Mouse (Mus musculus) embryo, embryonic 11.5 days (tissue): ENCODE results near the gene Fxyd7.

Experiments used
- DNase-seq: peaks from one replicate; pipeline ENCODE4 v3.0.0-alpha.2; 2012; ENCODE audit warnings: low read depth, low spot score

The Fxyd7 gene

GRCm38 (mm10) chr7:31076492-31076891 lies 25.2 kb upstream of the Fxyd7 start, which contains the start of gene Fxyd3:
Gene Fxyd3 (minus strand): TSS chr7:31076704.
- DNase-seq: no peak

- DNase-seq: no peak
These were observed 23.4 kb upstream of the Fxyd7 start for GRCm38 (mm10) chr7:31074713-31075069.

DNA sequence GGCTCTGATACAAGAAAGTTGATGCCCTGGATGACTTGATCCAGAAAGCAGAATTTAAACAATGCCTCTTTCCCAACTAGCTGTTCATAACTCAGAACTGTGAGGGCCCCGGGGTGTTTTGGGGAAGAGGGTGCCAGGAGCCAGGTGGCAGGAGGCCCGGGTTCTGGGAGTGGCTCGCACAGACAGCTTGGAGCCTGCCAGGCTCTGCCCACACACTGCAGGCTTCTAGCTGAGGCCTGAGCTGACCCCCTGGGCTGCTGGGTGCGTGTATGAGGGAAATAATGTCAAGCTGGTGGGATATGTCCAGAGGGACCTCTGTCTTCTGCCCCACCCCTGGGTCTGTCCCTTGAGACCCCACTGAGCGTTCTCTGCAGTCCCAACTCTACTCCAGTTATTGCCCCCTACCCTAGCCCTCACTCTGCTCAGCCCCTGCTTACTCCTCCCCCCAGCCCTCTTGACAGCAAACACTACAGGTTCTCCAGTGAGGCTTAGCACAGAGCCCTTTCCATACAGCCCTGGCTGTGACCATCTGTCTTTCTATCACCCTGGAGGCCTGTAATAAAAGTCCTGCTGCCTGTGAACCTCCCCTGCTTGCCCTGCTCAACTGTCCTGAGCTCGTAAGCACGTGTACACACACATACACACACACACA lies 22.9 kb upstream of the Fxyd7 start:
- no peak for DNase-seq

DNA sequence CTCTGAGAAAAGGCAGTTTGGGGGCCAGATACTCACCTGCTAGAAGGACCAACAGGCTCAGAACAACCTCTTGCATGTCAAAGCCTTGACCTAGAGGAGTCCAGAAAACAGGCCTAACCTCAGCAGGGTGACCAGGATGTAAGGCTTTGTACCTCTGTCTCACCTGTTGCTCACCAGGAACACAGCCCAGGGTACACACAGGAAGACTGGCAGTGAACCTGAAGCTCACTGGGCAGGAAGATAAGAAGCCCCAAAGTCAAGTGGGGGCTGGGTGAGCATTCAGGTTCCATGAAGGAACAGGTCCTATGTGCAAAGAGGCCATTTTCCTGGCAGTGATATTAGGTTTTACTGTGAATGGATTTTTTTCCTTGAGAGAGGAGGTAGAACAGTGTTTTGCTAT lies 22.3 kb upstream of the Fxyd7 start:
- DNase-seq: no peak

DNA sequence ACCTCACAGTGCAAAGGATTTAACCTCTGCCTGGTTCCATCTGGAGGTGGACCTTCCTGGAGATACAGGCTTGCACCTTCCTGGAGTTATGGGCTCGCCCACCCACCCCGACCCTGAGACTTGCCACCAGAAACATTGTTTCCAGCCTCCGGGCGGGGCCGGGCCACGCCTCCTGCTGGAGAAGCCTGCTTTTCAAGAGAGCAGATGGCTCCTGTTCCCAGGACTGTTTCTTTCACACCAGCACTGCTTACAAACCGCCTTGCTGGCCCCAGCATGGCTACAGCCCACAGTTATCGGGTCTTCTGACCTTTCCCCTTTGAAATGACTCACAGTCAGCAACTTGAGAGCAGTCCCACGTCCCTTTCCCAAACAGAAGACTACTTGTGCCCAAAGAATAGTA lies 21.1 kb upstream of the Fxyd7 start:
- no peak for DNase-seq

DNA sequence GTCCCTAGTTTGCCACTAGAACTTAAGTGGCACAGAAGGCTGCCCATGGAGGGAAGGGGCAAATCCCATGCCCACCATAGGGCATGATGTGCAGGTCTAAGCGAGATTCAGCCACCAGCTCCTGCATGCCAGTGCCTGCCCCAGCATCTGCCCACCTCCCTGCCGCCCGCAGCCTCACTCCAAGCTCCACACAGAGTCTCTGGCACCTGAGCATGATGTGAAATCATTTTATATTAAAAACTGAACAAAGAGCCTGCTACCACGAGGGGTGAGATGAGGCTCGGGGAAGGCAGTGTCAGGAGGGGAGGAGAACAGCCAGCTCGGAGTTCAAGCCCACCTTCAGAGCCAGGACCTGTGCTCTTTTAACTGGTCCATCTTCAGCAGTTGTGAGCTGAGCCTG lies 19.1 kb upstream of the Fxyd7 start:
- no peak for DNase-seq

DNA sequence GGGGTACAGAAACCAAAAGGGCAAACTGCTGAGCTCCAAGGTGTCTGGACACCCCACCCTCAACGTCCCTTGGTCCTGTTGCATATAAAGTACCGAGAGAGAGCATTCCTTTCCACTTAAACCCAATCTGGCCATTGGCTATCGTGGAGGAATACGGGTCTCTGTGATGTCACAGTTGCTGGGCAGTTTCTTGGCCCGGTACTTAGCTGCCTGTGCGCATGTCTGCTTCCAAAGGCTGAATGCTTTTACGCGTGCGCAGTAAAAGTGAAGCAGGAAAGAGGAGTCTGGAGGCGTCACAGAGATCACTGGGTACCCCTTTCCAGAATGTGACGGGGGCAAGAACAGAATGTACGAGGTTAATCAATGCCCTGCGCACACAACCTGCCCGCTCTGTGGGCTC lies 18.2 kb upstream of the Fxyd7 start:
- DNase-seq: no peak

- DNase-seq: no peak
These were observed 16.6 kb upstream of the Fxyd7 start for GRCm38 (mm10) chr7:31067836-31068235.

DNA sequence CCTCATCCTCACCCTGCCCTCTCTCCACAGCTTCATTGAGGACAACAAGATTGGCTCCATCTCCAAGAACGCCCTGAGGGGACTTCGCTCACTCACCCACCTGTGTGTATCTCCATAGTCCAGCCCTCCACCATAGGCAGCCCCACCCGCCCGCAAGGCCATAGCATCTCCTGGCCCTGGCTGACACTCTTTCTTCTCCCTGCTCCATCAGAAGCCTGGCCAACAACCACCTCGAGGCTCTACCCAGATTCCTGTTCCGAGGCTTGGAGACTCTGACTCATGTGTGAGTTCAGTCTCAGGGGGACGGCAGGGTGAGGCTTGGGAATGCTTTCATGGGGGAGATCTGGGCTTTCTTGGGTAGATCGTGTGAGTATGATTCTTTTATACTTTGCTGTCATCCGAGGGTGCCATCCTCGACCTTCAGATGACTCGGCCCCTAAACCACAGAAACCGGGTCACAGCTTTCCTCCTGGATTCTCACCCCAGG lies 11.8 kb upstream of the Fxyd7 start:
- no peak for DNase-seq

DNA sequence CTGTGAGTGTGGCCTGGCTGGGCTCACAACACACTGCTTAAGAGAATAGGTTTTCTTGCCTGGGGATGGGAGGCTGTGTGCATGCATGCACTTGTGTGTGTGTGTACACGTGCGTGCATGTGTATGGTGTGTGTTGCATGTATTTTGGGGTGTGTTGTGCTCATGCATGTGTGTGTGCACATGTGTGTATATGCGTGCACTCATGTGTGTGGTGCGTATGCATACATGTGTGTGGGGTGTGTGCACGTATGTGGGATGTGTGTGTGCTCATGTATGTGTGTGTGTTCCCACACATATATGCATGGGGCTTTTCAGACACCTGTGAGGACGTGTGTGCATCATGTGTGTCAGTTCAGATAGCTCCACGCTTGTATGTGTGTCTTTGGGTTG lies 9.3 kb upstream of the Fxyd7 start:
- no peak for DNase-seq

GRCm38 (mm10) chr7:31059919-31060620 lies 8.8 kb upstream of the Fxyd7 start:
- no peak for DNase-seq

DNA sequence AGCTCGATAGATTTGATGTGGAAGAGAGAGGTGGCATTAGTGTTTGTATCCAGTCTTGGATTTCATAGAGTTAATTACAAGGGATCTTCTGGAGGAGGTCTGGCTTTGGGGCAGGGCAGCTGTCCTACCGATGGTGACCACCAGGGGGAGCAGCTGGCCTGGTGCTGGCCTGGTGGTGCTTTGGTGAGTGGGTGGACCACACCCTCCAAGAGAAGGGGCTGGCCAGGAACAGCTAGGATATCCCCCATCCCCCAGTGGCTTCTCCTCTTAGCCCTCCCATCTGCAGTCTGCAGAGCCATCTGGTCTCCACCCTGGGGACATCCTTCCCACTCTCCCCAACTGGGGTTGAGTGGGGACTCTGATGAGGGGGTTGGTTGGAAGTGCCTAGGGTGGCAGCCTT lies 7.8 kb upstream of the Fxyd7 start, which contains the start of gene Lgi4:
Gene Lgi4, plus strand, starts transcription at position 235 of the 400 bp plus-strand sequence.
- DNase-seq: no peak

- DNase-seq: no peak
These were observed 6.9 kb upstream of the Fxyd7 start for GRCm38 (mm10) chr7:31058211-31058610.

DNA sequence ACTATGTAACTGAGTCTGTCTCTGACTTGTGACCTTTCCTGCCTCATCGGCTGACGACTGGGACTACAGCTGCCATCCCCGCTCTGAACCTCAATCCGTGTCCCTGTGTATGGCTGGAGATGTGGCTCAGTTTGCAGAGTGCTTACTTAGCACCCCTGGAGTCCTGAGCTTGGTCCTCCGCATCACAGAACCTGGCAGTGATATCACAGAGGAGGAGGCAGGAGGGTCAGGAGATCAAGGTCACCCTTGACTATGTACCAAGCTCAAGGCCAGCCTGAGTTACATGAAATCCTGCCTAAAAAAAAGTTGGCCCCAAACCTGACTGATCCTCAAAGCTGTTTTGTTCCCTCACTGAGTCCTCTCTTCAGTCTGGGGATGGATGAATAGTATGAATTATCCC lies 6.5 kb upstream of the Fxyd7 start:
- no peak for DNase-seq

DNA sequence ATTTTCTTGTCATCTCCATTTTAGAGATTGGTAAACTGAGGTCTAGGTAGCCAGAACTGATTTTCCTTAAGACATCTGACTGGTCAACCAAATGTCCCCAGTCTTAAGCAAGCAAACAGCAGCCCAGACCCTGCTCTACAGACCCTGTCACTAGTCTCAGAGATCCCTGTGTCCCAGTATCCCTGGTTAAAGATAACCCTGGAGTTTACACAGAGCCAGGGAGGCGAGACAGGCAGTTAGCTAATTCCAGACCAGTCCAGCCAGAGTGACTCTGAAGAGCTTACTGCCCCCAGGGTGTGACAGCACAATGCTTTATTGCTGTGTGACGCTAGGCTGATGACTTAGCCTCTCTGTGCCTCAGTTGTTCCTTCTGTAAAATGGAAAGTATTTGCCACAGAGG lies 5.8 kb upstream of the Fxyd7 start, which contains the start of gene Fxyd1:
Gene Fxyd1, minus strand, starts transcription at position 129 of the 400 bp plus-strand sequence.
- DNase-seq: no peak

GRCm38 (mm10) chr7:31056448-31056847 lies 5.2 kb upstream of the Fxyd7 start:
- DNase-seq: no peak

- no peak for DNase-seq
These were observed 4.6 kb upstream of the Fxyd7 start for GRCm38 (mm10) chr7:31055883-31056282.

DNA sequence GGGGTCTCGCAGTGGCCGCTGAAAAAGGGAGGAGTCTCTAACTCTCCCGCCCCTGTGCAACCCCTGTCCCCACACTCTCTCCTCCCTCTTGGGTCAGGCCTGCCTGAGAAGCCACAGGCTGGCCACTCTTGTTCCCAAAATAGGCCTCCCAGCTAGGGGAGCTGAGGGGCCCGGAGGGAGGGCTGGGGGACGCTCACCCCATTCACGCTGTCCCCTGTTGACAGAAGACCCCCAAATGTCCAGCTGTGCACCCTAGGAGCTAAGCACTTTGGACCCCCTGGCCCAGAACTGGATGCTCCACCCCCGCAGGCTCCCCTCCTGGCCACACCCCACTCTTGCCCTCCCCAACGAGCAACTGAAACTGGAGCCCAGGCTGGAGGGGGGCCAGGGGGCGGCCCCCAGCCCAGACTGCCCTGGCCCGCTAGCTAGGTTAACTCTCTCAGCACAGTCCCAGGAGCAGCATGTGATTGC lies 4.1 kb upstream of the Fxyd7 start:
- DNase-seq: no peak

- DNase-seq: no peak
These were observed 3.5 kb upstream of the Fxyd7 start for GRCm38 (mm10) chr7:31054661-31055320.

- DNase-seq: no peak
These were observed 2.7 kb upstream of the Fxyd7 start for GRCm38 (mm10) chr7:31053882-31054447.

GRCm38 (mm10) chr7:31052636-31053434 lies 1.6 kb upstream of the Fxyd7 start:
- DNase-seq: no peak
